Mouse (Mus musculus) activated CD4-positive, CD25-positive, alpha-beta regulatory T cell, adult 9 weeks (primary cell): ENCODE measurements around the gene Ltbp3. TPM values are rescaled to one million over a fixed set of nuclear protein-coding genes. Genes with fewer than 3 reads are reported as not detected.

Experiments
- polyA plus RNA-seq: library from polyadenylated mRNA; unstranded; fragments of 100-300 nt; shearing (Covaris generic); gene quantifications from one replicate; pipeline ENCODE4 v1.2.1, GENCODE M21; 2017

Gene Ltbp3
- not detected for polyA plus RNA-seq

GRCm38 (mm10) chr19:5740320-5741317, at the start of gene Ltbp3:
Ltbp3 (plus strand) TSS chr19:5740904.

GRCm38 (mm10) chr19:5704163-5704800, 36.4 kb upstream of the Ltbp3 start, which contains the start of gene Kcnk7:
Kcnk7 (plus strand) TSS chr19:5704367.

GRCm38 (mm10) chr19:5725767-5726515, 14.8 kb upstream of the Ltbp3 start, which contains the start of gene Ehbp1l1:
Ehbp1l1 (minus strand) TSS chr19:5726317.

GRCm38 (mm10) chr19:5729444-5729815, 11.3 kb upstream of the Ltbp3 start, which contains the start of gene Fam89b:
Fam89b (minus strand) TSS chr19:5729653.

GRCm38 (mm10) chr19:5770925-5771860, 30.5 kb downstream of the Ltbp3 start, which contains the start of gene Scyl1:
Scyl1 (minus strand) TSS chr19:5771419.

Other genes starting within 250 kb of the Ltbp3 start
- gene 1700020D05Rik, start 237.1 kb upstream of the Ltbp3 start, polyA plus RNA-seq, result 0.45 TPM
- 20.1 TPM for gene Snx32, start 230.4 kb upstream of the Ltbp3 start, polyA plus RNA-seq
- not detected for gene Ovol1, start 180.3 kb upstream of the Ltbp3 start, polyA plus RNA-seq
- 21.4 TPM for gene Ap5b1, start 172.9 kb upstream of the Ltbp3 start, polyA plus RNA-seq
- gene Rnaseh2c, start 139.0 kb upstream of the Ltbp3 start, polyA plus RNA-seq, result 145 TPM
- 51.5 TPM for gene Kat5, start 130.7 kb upstream of the Ltbp3 start, polyA plus RNA-seq
- 151 TPM for gene Rela, start 103.4 kb upstream of the Ltbp3 start, polyA plus RNA-seq
- 75.3 TPM for gene Sipa1, start 77.2 kb upstream of the Ltbp3 start, polyA plus RNA-seq
- 26.1 TPM for gene Map3k11, start 52.2 kb upstream of the Ltbp3 start, polyA plus RNA-seq
- gene Pcnx3, start 52.0 kb upstream of the Ltbp3 start, polyA plus RNA-seq, result 64.4 TPM
- gene Kcnk7, start 36.5 kb upstream of the Ltbp3 start, polyA plus RNA-seq, result 3.6 TPM
- gene Ehbp1l1, start 14.6 kb upstream of the Ltbp3 start, polyA plus RNA-seq, result 74.6 TPM
- 52.3 TPM for gene Fam89b, start 11.3 kb upstream of the Ltbp3 start, polyA plus RNA-seq
- gene Scyl1, start 30.5 kb downstream of the Ltbp3 start, polyA plus RNA-seq, result 63.5 TPM
- gene Frmd8, start 134.4 kb downstream of the Ltbp3 start, polyA plus RNA-seq, result 300 TPM
- 52.4 TPM for gene Slc25a45, start 136.9 kb downstream of the Ltbp3 start, polyA plus RNA-seq
- gene Tigd3, start 153.2 kb downstream of the Ltbp3 start, polyA plus RNA-seq, result 1.1 TPM
- gene Dpf2, start 172.1 kb downstream of the Ltbp3 start, polyA plus RNA-seq, result 198 TPM
- 0.26 TPM for gene Cdc42ep2, start 183.9 kb downstream of the Ltbp3 start, polyA plus RNA-seq
- 49.8 TPM for gene Pola2, start 223.3 kb downstream of the Ltbp3 start, polyA plus RNA-seq
- not detected for gene Slc22a20, start 245.2 kb downstream of the Ltbp3 start, polyA plus RNA-seq